Mouse (Mus musculus) bone marrow macrophage, adult 2 months (primary cell): ENCODE results near the gene Cdh18. TPM values are rescaled to one million over a fixed set of nuclear protein-coding genes. Genes with fewer than 3 reads are reported as not detected.

Experiments
- H3K27ac ChIP-seq: 2 replicates; pipeline ENCODE4 v1.5.1; 2012; ENCODE audit warnings: low read depth, low read length; ENCODE audit not compliant: insufficient read depth
- H3K4me1 ChIP-seq: 2 replicates; pipeline ENCODE4 v1.6.1; 2012; ENCODE audit warnings: low read length; ENCODE audit not compliant: control insufficient read depth, insufficient read depth
- H3K4me3 ChIP-seq: 2 replicates; pipeline ENCODE4 v1.5.1; 2012; ENCODE audit warnings: mild to moderate bottlenecking, low read length, moderate library complexity; ENCODE audit not compliant: insufficient read depth
- CTCF ChIP-seq: IDR thresholded peaks from 2 replicates; pipeline ENCODE4 v1.5.1; 2012; ENCODE audit warnings: low read depth, mild to moderate bottlenecking, low read length, moderate library complexity
- POLR2A ChIP-seq: IDR thresholded peaks from 2 replicates; pipeline ENCODE4 v1.6.1; 2012; ENCODE audit warnings: mild to moderate bottlenecking, low read depth, low read length, borderline replicate concordance
- polyA plus RNA-seq: library from polyadenylated mRNA; stranded (reverse); fragments of >200 nt; gene quantifications from 2 replicates; pipeline ENCODE4 v1.2.4, GENCODE M21; 2012; ENCODE audit not compliant: missing spikeins, insufficient read depth, insufficient read length

The Cdh18 gene
- not detected in 2 replicates for polyA plus RNA-seq

DNA sequence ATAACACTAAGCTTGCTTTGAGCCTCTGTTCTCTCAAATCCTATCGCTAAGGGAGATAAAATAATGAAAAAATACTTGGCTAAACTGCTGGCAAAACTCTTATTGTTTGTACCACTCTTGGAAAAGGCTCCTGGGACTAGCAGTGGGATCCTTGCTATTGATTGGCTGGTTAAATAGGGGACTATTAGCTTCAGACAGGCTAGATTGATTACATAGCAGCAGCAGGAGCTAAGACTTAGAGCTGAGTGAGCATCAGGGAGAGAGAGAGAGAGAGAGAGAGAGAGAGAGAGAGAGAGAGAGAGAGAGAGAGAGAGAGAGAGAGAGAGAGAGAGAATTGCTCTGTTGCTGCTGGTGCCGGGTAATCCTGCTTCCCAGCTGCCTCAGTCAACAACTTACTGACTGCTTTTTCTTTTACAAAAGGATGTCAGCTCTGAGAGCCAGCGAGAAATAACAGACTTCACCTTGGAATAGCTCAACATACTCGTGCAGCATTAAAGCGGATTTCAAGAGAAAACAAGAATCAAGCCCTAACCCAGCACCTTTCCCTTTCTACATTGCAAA, at the start of gene Cdh18:
Gene Cdh18, plus strand, starts transcription at position 312 of the 561 bp plus-strand sequence.
- Histone ChIP-seq H3K4me3 (no peak within 1 kb of the TSS), H3K4me1 (no peaks in the 10 kb centered on the region), H3K27ac (no peak within 1 kb of the TSS)
- TF ChIP-seq POLR2A (no peak), CTCF (no peak)

DNA sequence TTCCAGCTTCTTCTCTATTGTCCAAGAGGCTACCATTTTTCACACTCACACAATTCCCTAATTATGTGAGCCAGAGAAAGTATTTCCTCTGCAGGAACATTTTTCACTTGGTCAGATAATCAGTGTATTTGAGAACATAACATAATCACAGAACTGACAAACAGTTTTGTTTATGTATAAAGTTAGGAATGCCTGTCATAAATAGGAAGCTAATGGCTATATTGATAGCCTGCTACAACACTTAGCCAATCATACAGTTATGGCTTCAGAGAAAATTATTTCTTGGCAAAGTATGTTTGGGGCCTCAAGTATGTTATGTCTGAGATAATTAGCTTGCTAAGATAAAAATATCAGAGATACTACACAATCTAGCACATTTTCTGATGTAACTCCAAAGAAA, 37.6 kb upstream of the Cdh18 start:
- H3K27ac ChIP-seq = no peak overlapping the region
- no peak for TF ChIP-seq CTCF
- TF ChIP-seq POLR2A = no peak
- H3K4me3 ChIP-seq = no peak overlapping the region
- no peaks in the 10 kb centered on the region for H3K4me1 ChIP-seq

DNA sequence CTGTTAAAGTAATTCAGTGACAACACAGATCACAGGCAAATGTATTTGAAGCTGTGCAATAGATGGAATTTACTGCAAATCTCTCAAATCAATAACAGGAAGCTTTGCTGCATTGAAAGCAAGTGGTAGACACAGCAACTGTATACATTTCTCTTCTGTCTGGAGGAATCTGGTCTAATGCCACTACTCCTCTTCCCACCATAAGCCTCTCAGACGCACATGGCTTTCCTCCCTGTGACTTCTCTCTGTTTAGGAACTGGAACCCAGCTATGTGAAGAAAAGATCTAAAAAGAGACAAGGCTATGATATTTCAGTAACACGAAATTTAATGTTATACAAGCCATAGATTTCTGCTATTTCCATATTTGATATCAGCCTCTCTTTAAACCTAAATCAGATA, 13.0 kb upstream of the Cdh18 start:
- TF ChIP-seq CTCF = no peak
- no peak for TF ChIP-seq POLR2A
- no peaks in the 10 kb centered on the region for H3K4me1 ChIP-seq

DNA sequence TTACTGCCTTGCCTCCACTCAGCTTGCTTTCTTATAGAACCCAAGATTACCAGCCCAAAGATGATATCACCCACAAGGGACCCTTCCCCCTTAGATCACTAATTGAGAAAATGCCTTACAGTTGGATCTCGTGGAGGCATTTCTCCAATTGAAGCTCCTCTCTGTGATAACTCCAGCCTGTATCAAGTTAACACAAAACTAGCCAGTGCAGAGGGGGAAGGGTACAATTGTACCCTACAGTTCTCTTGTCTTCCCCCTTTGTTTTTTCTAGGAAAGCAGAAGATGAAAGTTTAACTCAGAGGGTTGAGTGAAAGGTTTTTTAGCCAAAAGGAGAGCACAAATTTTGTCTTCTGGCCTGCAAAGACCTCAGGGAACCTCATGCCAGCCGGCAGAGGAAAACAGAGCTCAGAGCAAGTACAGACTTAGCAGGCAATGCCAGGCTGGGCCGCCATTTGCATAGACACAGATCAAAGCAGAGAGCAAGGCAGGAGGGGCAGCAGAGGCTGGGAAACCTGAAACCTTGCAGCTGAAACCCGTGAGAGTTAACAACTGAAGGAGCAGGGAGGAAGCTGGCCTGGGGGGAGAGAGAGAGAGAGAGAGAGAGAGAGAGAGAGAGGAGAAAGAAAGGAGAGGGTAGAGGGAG, 29.3 kb downstream of the Cdh18 start:
- Histone ChIP-seq H3K4me1 (no peaks in the 10 kb centered on the region), H3K27ac (no peak overlapping the region), H3K4me3 (no peak overlapping the region)
- TF ChIP-seq CTCF = no peak

More for the DNA sequence above, 13.0 kb upstream of the Cdh18 start:
- no peak overlapping the region for H3K27ac ChIP-seq
- no peak overlapping the region for H3K4me3 ChIP-seq

DNA sequence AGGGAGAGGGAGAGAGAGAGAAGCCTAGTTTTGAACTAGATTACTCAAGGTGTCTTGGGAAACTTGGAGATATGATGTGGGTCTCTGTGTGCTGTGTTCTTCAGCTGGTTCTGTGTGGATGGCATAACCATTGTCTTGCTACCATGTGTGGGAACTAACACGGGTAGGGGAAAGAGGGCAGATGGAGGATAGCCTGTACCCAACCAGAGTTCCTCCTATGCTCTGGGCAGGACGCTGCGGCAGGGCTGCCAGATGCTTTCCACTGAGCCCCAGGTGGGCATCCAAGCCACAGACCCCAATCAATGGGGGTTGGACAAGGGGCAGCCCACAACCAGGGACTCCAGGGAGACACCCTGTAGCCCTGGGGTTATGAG, 29.8 kb downstream of the Cdh18 start:
- TF ChIP-seq CTCF (no peak), POLR2A (no peak)
- no peaks in the 10 kb centered on the region for H3K4me1 ChIP-seq
- no peak overlapping the region for H3K27ac ChIP-seq
- H3K4me3 ChIP-seq = no peak overlapping the region

DNA sequence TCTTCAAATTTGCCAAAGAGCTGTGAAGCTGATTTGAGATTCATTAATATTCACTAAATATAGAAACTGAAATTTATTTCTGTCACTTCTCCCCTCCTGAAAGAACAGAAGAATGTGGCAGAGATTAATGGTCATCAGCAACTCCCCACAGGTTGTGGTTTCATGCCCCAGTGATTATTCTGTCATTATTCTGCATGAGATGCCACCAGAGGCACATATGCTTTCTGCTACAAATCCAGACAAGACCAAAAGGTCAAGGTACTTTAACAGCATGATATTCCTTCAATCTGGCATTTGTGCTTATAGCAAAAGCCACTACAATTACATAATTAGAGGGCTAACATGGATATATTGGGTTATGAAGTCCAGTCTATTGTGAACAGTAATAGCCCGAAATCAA, 35.8 kb downstream of the Cdh18 start:
- Histone ChIP-seq H3K4me3 (no peak overlapping the region), H3K27ac (no peak overlapping the region), H3K4me1 (no peaks in the 10 kb centered on the region)
- TF ChIP-seq CTCF (no peak), POLR2A (no peak)

DNA sequence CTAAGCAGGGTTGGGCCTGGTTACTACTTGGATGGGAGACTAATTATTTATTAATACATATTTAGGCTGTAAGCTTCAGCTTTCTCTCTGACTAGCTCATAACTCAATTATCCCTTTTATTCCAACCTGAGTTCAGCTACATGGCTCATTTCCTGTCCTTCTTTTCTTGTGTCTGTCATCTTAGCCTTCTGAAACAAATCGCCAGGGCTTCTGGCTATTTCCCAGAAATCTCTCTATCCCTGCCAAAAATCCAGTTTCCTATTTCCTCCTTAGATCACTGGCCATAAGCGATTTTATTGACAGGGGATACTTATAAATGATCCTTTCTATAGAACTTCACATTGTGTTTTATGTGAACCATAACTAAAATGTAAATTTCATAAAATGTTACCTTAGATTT, 167.6 kb downstream of the Cdh18 start:
- TF ChIP-seq CTCF = no peak
- TF ChIP-seq POLR2A = no peak
- no peak overlapping the region for H3K27ac ChIP-seq
- H3K4me1 ChIP-seq = no peaks in the 10 kb centered on the region
- H3K4me3 ChIP-seq = no peak overlapping the region

DNA sequence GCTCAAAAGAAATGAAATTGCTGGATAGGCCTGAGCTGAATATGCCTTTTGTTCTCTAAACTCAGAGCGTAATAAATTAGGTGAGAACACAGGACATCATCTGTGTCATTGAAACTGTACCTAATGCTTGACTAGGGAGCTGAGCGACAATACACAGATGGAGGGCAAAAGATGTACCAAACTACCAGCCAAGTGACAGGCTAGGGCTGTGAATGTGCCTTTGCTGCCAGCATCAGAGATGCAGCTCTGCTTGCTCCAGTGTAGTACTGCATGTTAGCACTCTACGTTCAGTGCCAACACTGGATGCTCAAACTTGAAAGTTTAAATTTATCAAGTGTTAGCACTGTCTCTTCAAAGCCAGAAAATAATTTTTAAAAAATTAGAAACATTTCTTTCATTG, 168.9 kb downstream of the Cdh18 start:
- Histone ChIP-seq H3K4me3 (no peak overlapping the region), H3K27ac (no peak overlapping the region), H3K4me1 (no peaks in the 10 kb centered on the region)
- TF ChIP-seq POLR2A = no peak
- TF ChIP-seq CTCF = no peak

DNA sequence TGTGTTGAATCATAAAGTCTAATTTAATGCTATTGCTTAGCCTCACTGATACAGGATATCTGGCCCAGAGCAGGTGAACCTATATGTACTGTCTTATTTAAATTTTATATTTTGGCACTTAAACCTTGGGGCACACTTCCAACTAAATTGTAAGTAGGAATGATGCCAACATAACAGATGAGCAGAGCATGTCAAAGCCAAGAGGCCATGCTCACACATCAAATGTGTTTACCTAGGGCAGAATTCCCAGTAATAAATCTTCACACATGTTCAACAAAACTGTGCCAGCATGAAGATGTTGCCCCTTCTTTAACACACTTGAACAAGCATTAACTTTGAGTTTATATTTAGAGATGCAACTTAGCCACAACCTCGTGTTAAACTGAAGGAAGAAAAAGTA, 177.8 kb downstream of the Cdh18 start:
- Histone ChIP-seq H3K27ac (no peak overlapping the region), H3K4me3 (no peak overlapping the region), H3K4me1 (no peaks in the 10 kb centered on the region)
- no peak for TF ChIP-seq CTCF
- TF ChIP-seq POLR2A = no peak

DNA sequence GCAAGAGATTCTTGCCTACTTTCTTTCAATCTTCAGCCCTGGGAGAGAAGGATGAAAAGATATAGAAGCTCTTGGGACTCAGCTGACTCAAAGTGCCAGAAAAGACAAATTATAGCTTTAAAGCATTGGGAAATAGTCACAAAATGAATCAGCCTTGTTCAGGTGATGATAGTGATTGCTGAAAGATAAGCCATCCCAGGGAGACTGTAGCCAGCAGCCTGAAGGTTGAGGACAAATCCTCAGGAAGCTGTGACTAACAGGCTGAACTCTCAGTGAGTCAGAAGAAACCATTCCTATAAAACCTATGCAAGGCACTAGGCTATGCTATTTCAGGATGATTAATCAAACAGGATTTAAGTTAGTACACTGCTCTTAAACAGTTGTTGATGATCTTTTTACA, 184.2 kb downstream of the Cdh18 start:
- Histone ChIP-seq H3K4me1 (no peaks in the 10 kb centered on the region), H3K4me3 (no peak overlapping the region), H3K27ac (no peak overlapping the region)
- TF ChIP-seq CTCF = no peak
- no peak for TF ChIP-seq POLR2A
